Mouse (Mus musculus): ENCODE data around the gene Klhdc10.

Klhdc10 gene

GRCm38 (mm10) chr6:30468684-30469083, 67.0 kb downstream of the Klhdc10 start:
- no peak for DNase-seq (ENCODE audit: low spot score)

GRCm38 (mm10) chr6:30469370-30469769, 67.7 kb downstream of the Klhdc10 start:
- DNase-seq (ENCODE audit: low spot score), result no peak

GRCm38 (mm10) chr6:30471706-30472105, 70.0 kb downstream of the Klhdc10 start:
- no peak for DNase-seq (ENCODE audit: low spot score)

GRCm38 (mm10) chr6:30476025-30476765, 74.5 kb downstream of the Klhdc10 start:
- no peak for DNase-seq (ENCODE audit: low spot score)

- no peak for DNase-seq (ENCODE audit: low spot score)
Measured at GRCm38 (mm10) chr6:30477210-30477714, 75.6 kb downstream of the Klhdc10 start.

- no peak for DNase-seq (ENCODE audit: low spot score)
Measured at GRCm38 (mm10) chr6:30477784-30478183, 76.1 kb downstream of the Klhdc10 start.

- no peak for DNase-seq (ENCODE audit: low spot score)
Measured at GRCm38 (mm10) chr6:30479418-30479817, 77.8 kb downstream of the Klhdc10 start.

GRCm38 (mm10) chr6:30482908-30483307, 81.2 kb downstream of the Klhdc10 start:
- no peak for DNase-seq (ENCODE audit: low spot score)

- no peak for DNase-seq (ENCODE audit: low spot score)
Measured at GRCm38 (mm10) chr6:30486504-30486903, 84.8 kb downstream of the Klhdc10 start.

- DNase-seq (ENCODE audit: low spot score), result no peak
Measured at GRCm38 (mm10) chr6:30499049-30499448, 97.4 kb downstream of the Klhdc10 start.
